Mouse (Mus musculus) embryonic facial prominence, embryonic 13.5 days (tissue): ENCODE results near the gene Ccdc187. TPM values are rescaled to one million over a fixed set of nuclear protein-coding genes. Genes with fewer than 3 reads are reported as not detected.

ENCODE experiments used
- ATAC-seq: fragments of 200-750 bp; cut with Nextera tagmentation; 2 replicates; pipeline ENCODE4 v1.8.0; 2017; ENCODE audit warnings: low read depth; ENCODE audit not compliant: insufficient number of reproducible peaks, insufficient read depth, low FRiP score, low TSS enrichment
- H3K27ac ChIP-seq: fragments of 300-500 bp; sonication (generic); 2 replicates; pipeline ENCODE4 v1.5.1; 2015; ENCODE audit warnings: moderate library complexity, mild to moderate bottlenecking, inconsistent platforms
- H3K27me3 ChIP-seq: fragments of 300-500 bp; sonication (generic); 2 replicates; pipeline ENCODE4 v1.6.1; 2015; ENCODE audit warnings: mild to moderate bottlenecking, inconsistent platforms
- H3K36me3 ChIP-seq: fragments of 300-500 bp; sonication (generic); 2 replicates; pipeline ENCODE4 v1.6.1; 2015; ENCODE audit warnings: mild to moderate bottlenecking, inconsistent platforms
- H3K4me1 ChIP-seq: fragments of 300-500 bp; sonication (generic); 2 replicates; pipeline ENCODE4 v1.6.1; 2015; ENCODE audit warnings: inconsistent platforms
- H3K4me2 ChIP-seq: fragments of 300-500 bp; sonication (generic); 2 replicates; pipeline ENCODE4 v1.6.1; 2015; ENCODE audit warnings: moderate library complexity, mild to moderate bottlenecking, inconsistent platforms
- H3K4me3 ChIP-seq: fragments of 300-500 bp; sonication (generic); 2 replicates; pipeline ENCODE4 v1.5.1; 2015; ENCODE audit warnings: mild to moderate bottlenecking, inconsistent platforms
- H3K9ac ChIP-seq: fragments of 300-500 bp; sonication (generic); 2 replicates; pipeline ENCODE4 v1.6.1; 2015; ENCODE audit warnings: mild to moderate bottlenecking, inconsistent platforms
- H3K9me3 ChIP-seq: fragments of 300-500 bp; sonication (generic); 2 replicates; pipeline ENCODE4 v1.6.1; 2016; ENCODE audit warnings: inconsistent platforms
- WGBS: fragments of 180-500 bp; shearing (Covaris S2); methylation state at CpG from one replicate; pipeline ENCODE4 v1.1.7; 2015; ENCODE audit warnings: mixed read lengths; 5-methylcytosine and 5-hydroxymethylcytosine counted together
- polyA plus RNA-seq: library from polyadenylated mRNA; unstranded; fragments of >200 nt; fragmentation: Nextera tagmentation; extraction: Ambion mirVana; gene quantifications from 2 replicates; pipeline ENCODE4 v1.2.1, GENCODE M21; 2015

The Ccdc187 gene
- polyA plus RNA-seq, 1 experiment from 2014 or later: 0.10 TPM

DNA sequence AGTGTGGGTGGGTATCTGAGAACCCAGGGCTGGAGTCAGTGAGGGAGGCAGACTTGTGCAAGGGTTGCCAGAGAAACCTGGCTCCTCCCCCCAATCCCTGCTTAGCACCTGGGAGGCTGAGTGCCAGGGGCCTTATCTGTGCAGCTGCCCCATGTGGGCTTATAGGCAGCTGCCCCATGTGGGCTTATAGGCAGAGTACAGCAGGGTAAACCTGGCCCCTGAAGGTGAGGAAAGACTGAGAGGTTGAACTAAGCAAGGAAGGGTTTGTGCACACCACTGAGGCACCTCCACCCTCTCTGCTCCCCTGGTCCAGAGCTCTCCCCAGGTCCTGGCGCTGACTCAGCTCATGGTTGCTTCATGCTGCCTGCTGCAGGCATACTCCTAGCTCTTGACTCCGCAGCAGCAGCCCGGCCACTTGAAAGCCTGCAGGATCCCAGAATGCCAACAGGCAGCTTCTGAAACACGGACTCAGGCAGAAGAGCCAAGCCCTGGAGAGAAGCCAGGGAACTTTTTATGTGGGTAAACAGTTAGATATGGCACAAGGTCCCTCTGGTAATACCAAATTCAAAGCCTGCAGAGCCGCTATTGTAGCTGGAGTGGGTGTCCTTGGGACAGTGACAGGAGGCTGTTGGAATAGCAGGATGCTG lies 5.9 kb upstream of the Ccdc187 start:
- H3K4me2 ChIP-seq: no peak overlapping the region
- 45% methylated on average over 5 of the region's 5 CpGs for WGBS
- H3K4me1 ChIP-seq: peaks cover 40% of the 10 kb centered on the region
- no peak for ATAC-seq
- peaks cover 15% of the 10 kb centered on the region for H3K27me3 ChIP-seq
- 0 out of 2 replicates have a peak overlapping the region, but pooled peaks have one; percentile 11 for H3K27ac ChIP-seq
- no peak overlapping the region for H3K4me3 ChIP-seq
- H3K9ac ChIP-seq: no peak overlapping the region
- peaks cover 6% of the 10 kb centered on the region; the same call in 1 of the 2 replicates for H3K9me3 ChIP-seq
- H3K36me3 ChIP-seq: no peaks in the 10 kb centered on the region

- H3K27ac ChIP-seq: no peak overlapping the region
- WGBS: 37% methylated on average over 7 of the region's 7 CpGs
Observed at GRCm38 (mm10) chr2:26299336-26299735, 5.0 kb upstream of the Ccdc187 start.

GRCm38 (mm10) chr2:26298856-26299230 lies 4.5 kb upstream of the Ccdc187 start:
- 0 out of 2 replicates have a peak, but pooled peaks cover under 1% of the 10 kb centered on the region for H3K9me3 ChIP-seq
- no peak overlapping the region for H3K27ac ChIP-seq
- 6% methylated on average over 4 of the region's 4 CpGs for WGBS
- H3K36me3 ChIP-seq: no peaks in the 10 kb centered on the region
- H3K4me3 ChIP-seq: peak overlapping the region; percentile 7; the same call in 1 of the 2 replicates
- peak overlapping the region; percentile 46; the same call in 1 of the 2 replicates for H3K9ac ChIP-seq
- peak overlapping the region; percentile 35 for H3K4me2 ChIP-seq
- ATAC-seq: no peak
- H3K27me3 ChIP-seq: peaks cover 15% of the 10 kb centered on the region
- peaks cover 40% of the 10 kb centered on the region for H3K4me1 ChIP-seq

More at GRCm38 (mm10) chr2:26299336-26299735, 5.0 kb upstream of the Ccdc187 start:
- peaks cover 5% of the 10 kb centered on the region; the same call in 1 of the 2 replicates for H3K9me3 ChIP-seq
- no peak for ATAC-seq
- H3K36me3 ChIP-seq: no peaks in the 10 kb centered on the region
- peaks cover 15% of the 10 kb centered on the region for H3K27me3 ChIP-seq
- H3K9ac ChIP-seq: peak overlapping the region; percentile 46
- 0 out of 2 replicates have a peak overlapping the region, but pooled peaks have one; percentile 3 for H3K4me2 ChIP-seq
- H3K4me3 ChIP-seq: 0 out of 2 replicates have a peak overlapping the region, but pooled peaks have one; percentile 9
- H3K4me1 ChIP-seq: peaks cover 40% of the 10 kb centered on the region

- H3K36me3 ChIP-seq: no peaks in the 10 kb centered on the region
- peak overlapping the region; percentile 35 for H3K4me2 ChIP-seq
- H3K9ac ChIP-seq: peak overlapping the region; percentile 46; the same call in 1 of the 2 replicates
- no peak overlapping the region for H3K27ac ChIP-seq
- 4% methylated on average over 10 of the region's 10 CpGs for WGBS
- peaks cover 40% of the 10 kb centered on the region for H3K4me1 ChIP-seq
- peak overlapping the region; percentile 7; the same call in 1 of the 2 replicates for H3K4me3 ChIP-seq
- peak; percentile 74 for ATAC-seq
- peaks cover 15% of the 10 kb centered on the region for H3K27me3 ChIP-seq
- H3K9me3 ChIP-seq: no peaks in the 10 kb centered on the region
Observed at GRCm38 (mm10) chr2:26298208-26298855, 4.0 kb upstream of the Ccdc187 start.

DNA sequence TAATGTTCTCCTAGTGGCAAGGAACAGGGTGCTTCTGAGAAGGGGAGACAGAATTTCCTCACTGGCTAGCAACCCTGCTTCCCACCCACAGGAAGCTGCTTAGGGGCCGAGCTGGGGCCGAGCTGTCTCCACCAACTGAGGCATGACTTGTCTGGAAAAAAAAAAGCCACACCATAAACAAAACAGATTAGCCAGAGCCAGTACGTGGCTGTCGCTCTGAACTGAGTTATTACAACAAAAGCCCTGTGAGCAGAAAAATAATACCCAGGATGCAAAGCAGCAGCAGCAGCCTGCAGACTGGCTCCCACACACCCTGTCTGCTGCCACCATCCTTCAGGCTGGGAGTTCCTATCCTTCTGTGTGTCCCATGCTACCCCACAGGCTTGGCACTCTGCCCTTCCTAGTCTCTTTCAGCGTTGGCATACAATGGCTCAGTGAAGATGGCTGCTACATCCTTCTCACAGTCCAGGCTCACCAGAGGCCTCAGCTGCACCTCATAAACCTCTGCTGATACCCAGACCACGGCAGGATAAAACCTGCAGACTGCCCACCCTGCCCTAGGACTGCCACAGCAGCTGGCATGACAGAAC lies 2.3 kb upstream of the Ccdc187 start:
- H3K4me1 ChIP-seq: peaks cover 40% of the 10 kb centered on the region
- 0 out of 2 replicates have a peak overlapping the region, but pooled peaks have one; percentile 0 for H3K4me2 ChIP-seq
- H3K4me3 ChIP-seq: no peak overlapping the region
- H3K27ac ChIP-seq: peak overlapping the region; percentile 60
- H3K9me3 ChIP-seq: no peaks in the 10 kb centered on the region
- H3K36me3 ChIP-seq: no peaks in the 10 kb centered on the region
- no peak overlapping the region for H3K9ac ChIP-seq
- WGBS: 33% methylated on average over 6 of the region's 6 CpGs
- peaks cover 15% of the 10 kb centered on the region for H3K27me3 ChIP-seq
- ATAC-seq: no peak

- no peaks in the 10 kb centered on the region for H3K27me3 ChIP-seq
- H3K9me3 ChIP-seq: no peaks in the 10 kb centered on the region
- H3K4me2 ChIP-seq: no peak overlapping the region
- no peak overlapping the region for H3K4me3 ChIP-seq
- H3K4me1 ChIP-seq: no peaks in the 10 kb centered on the region
- ATAC-seq: no peak
- no peak overlapping the region for H3K9ac ChIP-seq
- WGBS: 74% methylated on average over 5 of the region's 5 CpGs
- no peaks in the 10 kb centered on the region for H3K36me3 ChIP-seq
- H3K27ac ChIP-seq: no peak overlapping the region
Observed at GRCm38 (mm10) chr2:26290133-26290532, 4.2 kb downstream of the Ccdc187 start.

GRCm38 (mm10) chr2:26286391-26286790 lies 8.0 kb downstream of the Ccdc187 start:
- H3K27ac ChIP-seq: no peak overlapping the region
- no peak overlapping the region for H3K4me3 ChIP-seq
- no peaks in the 10 kb centered on the region for H3K9me3 ChIP-seq
- no peaks in the 10 kb centered on the region for H3K27me3 ChIP-seq
- H3K4me2 ChIP-seq: no peak overlapping the region
- H3K4me1 ChIP-seq: peaks cover 5% of the 10 kb centered on the region; the same call in 1 of the 2 replicates
- 63% methylated on average over 7 of the region's 7 CpGs for WGBS
- no peak for ATAC-seq
- H3K36me3 ChIP-seq: no peaks in the 10 kb centered on the region
- no peak overlapping the region for H3K9ac ChIP-seq

GRCm38 (mm10) chr2:26285804-26286203 lies 8.6 kb downstream of the Ccdc187 start:
- 60% methylated on average over 7 of the region's 7 CpGs for WGBS
- no peak for ATAC-seq
- Histone ChIP-seq H3K4me1 (peaks cover 5% of the 10 kb centered on the region; the same call in 1 of the 2 replicates), H3K27ac (no peak overlapping the region), H3K9ac (no peak overlapping the region), H3K36me3 (no peaks in the 10 kb centered on the region), H3K27me3 (no peaks in the 10 kb centered on the region), H3K4me2 (no peak overlapping the region), H3K4me3 (no peak overlapping the region), H3K9me3 (no peaks in the 10 kb centered on the region)

GRCm38 (mm10) chr2:26280594-26280993 lies 13.8 kb downstream of the Ccdc187 start:
- no peak overlapping the region for H3K27ac ChIP-seq
- WGBS: 74% methylated on average over 11 of the region's 11 CpGs

GRCm38 (mm10) chr2:26279712-26280111 lies 14.6 kb downstream of the Ccdc187 start:
- H3K36me3 ChIP-seq: no peaks in the 10 kb centered on the region
- H3K4me2 ChIP-seq: no peak overlapping the region
- H3K27me3 ChIP-seq: no peaks in the 10 kb centered on the region
- no peaks in the 10 kb centered on the region for H3K9me3 ChIP-seq
- H3K27ac ChIP-seq: no peak overlapping the region
- peaks cover 5% of the 10 kb centered on the region; the same call in 1 of the 2 replicates for H3K4me1 ChIP-seq
- WGBS: 75% methylated on average over 3 of the region's 3 CpGs
- H3K9ac ChIP-seq: no peak overlapping the region
- ATAC-seq: no peak
- no peak overlapping the region for H3K4me3 ChIP-seq

More at GRCm38 (mm10) chr2:26280594-26280993, 13.8 kb downstream of the Ccdc187 start:
- no peak for ATAC-seq
- H3K4me3 ChIP-seq: no peak overlapping the region
- H3K27me3 ChIP-seq: no peaks in the 10 kb centered on the region
- H3K4me1 ChIP-seq: peaks cover 5% of the 10 kb centered on the region; the same call in 1 of the 2 replicates
- H3K36me3 ChIP-seq: no peaks in the 10 kb centered on the region
- H3K4me2 ChIP-seq: no peak overlapping the region
- no peak overlapping the region for H3K9ac ChIP-seq
- H3K9me3 ChIP-seq: no peaks in the 10 kb centered on the region

GRCm38 (mm10) chr2:26273611-26274010 lies 20.7 kb downstream of the Ccdc187 start:
- no peak overlapping the region for H3K9ac ChIP-seq
- H3K27me3 ChIP-seq: no peaks in the 10 kb centered on the region
- WGBS: 17% methylated on average over 7 of the region's 7 CpGs
- H3K4me1 ChIP-seq: 0 out of 2 replicates have a peak, but pooled peaks cover 6% of the 10 kb centered on the region
- H3K4me2 ChIP-seq: no peak overlapping the region
- no peak for ATAC-seq
- H3K4me3 ChIP-seq: no peak overlapping the region
- no peak overlapping the region for H3K27ac ChIP-seq
- H3K9me3 ChIP-seq: no peaks in the 10 kb centered on the region
- H3K36me3 ChIP-seq: no peaks in the 10 kb centered on the region
